Mouse (Mus musculus) hindbrain, embryonic 11.5 days (tissue): ENCODE results near the gene Olfr610. TPM values are rescaled to one million over a fixed set of nuclear protein-coding genes. Genes with fewer than 3 reads are reported as not detected.
"Not testable (repeated sequence)": the region's sequence is repeated elsewhere in the genome, so short reads cannot be mapped to it uniquely, and the experiment has no call there.

ENCODE experiments used
- ATAC-seq: fragments of 200-750 bp; cut with Nextera tagmentation; 2 replicates; pipeline ENCODE4 v1.8.0; 2017; ENCODE audit warnings: mild to moderate bottlenecking, moderate TSS enrichment, moderate library complexity; ENCODE audit not compliant: low FRiP score
- DNase-seq: peaks from one replicate; pipeline ENCODE4 v3.0.0-alpha.2; 2015; ENCODE audit warnings: low spot score
- H3K27ac ChIP-seq: fragments of 300-500 bp; sonication (generic); 2 replicates; pipeline ENCODE4 v1.5.1; 2014; ENCODE audit warnings: mild to moderate bottlenecking, low read depth, low read length
- H3K27me3 ChIP-seq: fragments of 300-500 bp; sonication (generic); 2 replicates; pipeline ENCODE4 v1.6.1; 2014; ENCODE audit warnings: mild to moderate bottlenecking, low read length, moderate library complexity, mixed read lengths; ENCODE audit not compliant: control insufficient read depth, insufficient read depth
- H3K36me3 ChIP-seq: fragments of 300-500 bp; sonication (generic); 2 replicates; pipeline ENCODE4 v1.6.1; 2014; ENCODE audit warnings: mild to moderate bottlenecking, low read length, moderate library complexity, mixed read lengths; ENCODE audit not compliant: control insufficient read depth, insufficient read depth
- H3K4me1 ChIP-seq: fragments of 300-500 bp; sonication (generic); replicated peaks from 2 replicates; pipeline ENCODE4 v1.6.1; 2014; ENCODE audit warnings: low read length, mixed read lengths; ENCODE audit not compliant: control insufficient read depth, insufficient read depth
- H3K4me2 ChIP-seq: fragments of 300-500 bp; sonication (generic); replicated peaks from 2 replicates; pipeline ENCODE4 v1.6.1; 2014; ENCODE audit warnings: mild to moderate bottlenecking, low read depth, low read length
- H3K4me3 ChIP-seq: fragments of 300-500 bp; sonication (generic); 2 replicates; pipeline ENCODE4 v1.5.1; 2014; ENCODE audit warnings: low read depth, low read length
- H3K9ac ChIP-seq: fragments of 300-500 bp; sonication (generic); 2 replicates; pipeline ENCODE4 v1.6.1; 2014; ENCODE audit warnings: low read depth, low read length
- H3K9me3 ChIP-seq: fragments of 300-500 bp; sonication (generic); 2 replicates; pipeline ENCODE4 v1.6.1; 2016; ENCODE audit warnings: low read length; ENCODE audit not compliant: control insufficient read depth
- WGBS: fragments of 180-500 bp; shearing (Covaris S2); extraction: QIAGEN DNeasy Blood & Tissue Kit; methylation state at CpG from one replicate; pipeline ENCODE4 v1.1.7; 2014; 5-methylcytosine and 5-hydroxymethylcytosine counted together
- polyA plus RNA-seq: library from polyadenylated mRNA; unstranded; fragments of >200 nt; fragmentation: Nextera tagmentation; extraction: Ambion mirVana; gene quantifications from 2 replicates; pipeline ENCODE4 v1.2.1, GENCODE M21; 2014

Olfr610 gene
- polyA plus RNA-seq, result not detected in 2 replicates

DNA sequence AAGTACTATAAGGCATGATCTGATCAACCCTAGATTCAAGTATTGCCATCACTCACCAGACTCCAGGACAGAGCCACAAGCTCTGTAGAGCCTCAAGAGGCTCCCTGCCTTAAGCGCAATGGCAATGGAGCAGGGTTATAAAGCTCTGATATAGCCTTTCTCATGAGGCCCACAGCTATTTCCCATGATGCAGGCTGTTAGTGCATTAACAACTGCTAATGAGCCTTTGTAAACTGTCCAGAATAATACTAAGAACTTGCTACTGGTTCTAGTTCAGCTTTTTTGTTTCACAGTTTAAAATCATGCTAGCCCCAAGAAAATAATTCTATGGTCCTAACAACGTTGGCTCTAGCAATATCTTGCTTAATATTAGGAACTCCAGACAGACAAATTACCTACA lies at the start of gene Olfr610:
Gene Olfr610, minus strand, starts transcription at position 101 of the 400 bp plus-strand sequence.
- no peak within 1 kb of the TSS for H3K4me2 ChIP-seq
- H3K27me3 ChIP-seq, result no peaks in the 10 kb centered on the region
- DNase-seq, result no peak
- H3K4me3 ChIP-seq, result no peak within 1 kb of the TSS
- WGBS, result 88% methylated on average over 2 of the region's 2 CpGs
- H3K27ac ChIP-seq, result no peak within 1 kb of the TSS
- no peaks in the 10 kb centered on the region for H3K4me1 ChIP-seq
- no peak within 1 kb of the TSS for H3K9ac ChIP-seq
- ATAC-seq, result no peak
- H3K9me3 ChIP-seq, result no peaks in the 10 kb centered on the region
- no peaks in the 10 kb centered on the region for H3K36me3 ChIP-seq

DNA sequence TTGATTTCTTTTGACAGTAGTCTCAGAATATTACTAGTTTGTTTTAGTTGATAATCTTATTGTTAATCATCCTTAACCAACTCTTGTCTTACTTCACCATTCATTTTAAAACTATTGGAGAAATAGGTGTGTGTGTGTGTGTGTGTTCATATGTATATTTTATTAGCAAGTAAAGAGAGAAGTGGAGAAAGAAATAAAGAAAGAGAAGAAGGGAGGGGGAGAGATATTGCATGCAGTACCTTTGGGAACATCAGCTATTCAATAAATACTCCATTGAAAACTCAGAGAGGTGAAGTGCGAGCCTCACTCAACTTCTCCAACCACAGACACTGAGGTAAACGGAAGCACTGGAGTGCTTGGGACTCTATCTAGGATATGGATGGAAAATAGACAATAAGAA lies 43.9 kb upstream of the Olfr610 start, which contains the start of gene Olfr615:
Gene Olfr615, plus strand, starts transcription at position 301 of the 400 bp plus-strand sequence.
- no peak within 1 kb of the TSS for H3K4me3 ChIP-seq
- DNase-seq, result no peak
- no peaks in the 10 kb centered on the region for H3K36me3 ChIP-seq
- no peak for ATAC-seq
- no peaks in the 10 kb centered on the region for H3K9me3 ChIP-seq
- 87% methylated on average over 2 of the region's 2 CpGs for WGBS
- H3K27me3 ChIP-seq, result no peaks in the 10 kb centered on the region
- H3K27ac ChIP-seq, result no peak within 1 kb of the TSS
- no peaks in the 10 kb centered on the region for H3K4me1 ChIP-seq
- H3K9ac ChIP-seq, result no peak within 1 kb of the TSS
- H3K4me2 ChIP-seq, result no peak within 1 kb of the TSS

DNA sequence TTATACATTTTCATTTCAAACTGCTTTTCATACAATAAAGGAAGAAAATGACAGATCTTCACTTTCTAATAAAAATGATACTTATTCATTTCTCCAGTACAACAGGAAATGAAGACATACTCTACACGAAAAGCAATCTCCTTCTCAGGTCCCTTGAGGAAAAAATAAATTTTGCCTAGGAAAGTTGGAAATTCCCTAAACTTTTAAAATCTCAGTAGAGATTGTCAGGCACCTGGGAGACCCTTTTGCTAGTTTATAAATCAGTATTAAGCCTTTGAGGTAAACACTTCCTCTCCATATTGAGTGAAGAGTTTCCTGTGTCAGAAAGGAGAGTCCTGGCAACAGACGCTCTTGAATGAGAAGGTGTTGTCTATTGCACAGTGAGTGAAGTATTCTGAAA lies 35.9 kb upstream of the Olfr610 start, which contains the start of gene Olfr613:
Gene Olfr613, plus strand, starts transcription at position 301 of the 400 bp plus-strand sequence.
- Histone ChIP-seq H3K4me2 (no peak within 1 kb of the TSS), H3K4me3 (no peak within 1 kb of the TSS), H3K4me1 (no peaks in the 10 kb centered on the region), H3K9ac (no peak within 1 kb of the TSS), H3K9me3 (no peaks in the 10 kb centered on the region), H3K36me3 (no peaks in the 10 kb centered on the region), H3K27me3 (no peaks in the 10 kb centered on the region), H3K27ac (no peak within 1 kb of the TSS)
- ATAC-seq (no peak), DNase-seq (no peak)
- WGBS, result 86% methylated on average over 2 of the region's 2 CpGs

DNA sequence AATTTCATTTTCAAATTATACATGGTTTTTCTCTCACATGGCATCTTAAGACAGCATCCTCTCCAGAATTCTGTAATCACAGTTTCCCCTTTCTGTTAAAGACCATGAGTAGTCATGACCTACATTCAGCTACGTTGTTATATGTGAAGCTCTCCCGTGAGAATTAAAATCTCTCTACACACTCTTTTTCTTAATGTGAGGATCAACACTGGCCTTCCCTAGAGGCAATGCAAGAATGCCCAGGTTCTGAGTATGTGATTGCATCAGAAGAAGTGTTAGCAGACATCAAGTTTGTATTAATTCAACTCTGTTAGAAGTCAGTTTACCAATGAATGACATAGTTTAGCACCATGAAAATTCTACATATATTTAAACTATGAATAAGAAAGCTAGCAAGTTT lies 30.7 kb upstream of the Olfr610 start, which contains the start of gene Olfr612:
Gene Olfr612, minus strand, starts transcription at position 101 of the 400 bp plus-strand sequence.
- H3K27me3 ChIP-seq, DNase-seq, H3K4me1 ChIP-seq, H3K9ac ChIP-seq, H3K27ac ChIP-seq, H3K9me3 ChIP-seq, H3K4me2 ChIP-seq, ATAC-seq, H3K4me3 ChIP-seq, H3K36me3 ChIP-seq: not testable (repeated sequence)
- 85% methylated on average over 2 of the region's 2 CpGs for WGBS

DNA sequence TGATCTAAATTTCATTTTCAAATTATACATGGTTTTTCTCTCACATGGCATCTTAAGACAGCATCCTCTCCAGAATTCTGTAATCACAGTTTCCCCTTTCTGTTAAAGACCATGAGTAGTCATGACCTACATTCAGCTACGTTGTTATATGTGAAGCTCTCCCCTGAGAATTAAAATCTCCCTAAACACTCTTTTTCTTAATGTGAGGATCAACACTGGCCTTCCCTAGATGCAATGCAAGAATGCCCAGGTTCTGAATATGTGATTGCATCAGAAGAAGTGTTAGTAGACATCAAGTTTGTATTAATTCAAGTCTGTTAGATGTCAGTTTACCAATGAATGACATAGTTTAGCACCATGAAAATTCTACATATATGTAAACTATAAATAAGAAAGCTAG lies 8.8 kb upstream of the Olfr610 start, which contains the start of gene Olfr611:
Gene Olfr611, minus strand, starts transcription at position 101 of the 400 bp plus-strand sequence.
- H3K27ac ChIP-seq, H3K4me3 ChIP-seq, H3K4me2 ChIP-seq, DNase-seq, ATAC-seq, H3K36me3 ChIP-seq, H3K9me3 ChIP-seq, H3K4me1 ChIP-seq, H3K27me3 ChIP-seq, H3K9ac ChIP-seq: not testable (repeated sequence)
- WGBS, result 71% methylated on average over 1 of the region's 1 CpGs

DNA sequence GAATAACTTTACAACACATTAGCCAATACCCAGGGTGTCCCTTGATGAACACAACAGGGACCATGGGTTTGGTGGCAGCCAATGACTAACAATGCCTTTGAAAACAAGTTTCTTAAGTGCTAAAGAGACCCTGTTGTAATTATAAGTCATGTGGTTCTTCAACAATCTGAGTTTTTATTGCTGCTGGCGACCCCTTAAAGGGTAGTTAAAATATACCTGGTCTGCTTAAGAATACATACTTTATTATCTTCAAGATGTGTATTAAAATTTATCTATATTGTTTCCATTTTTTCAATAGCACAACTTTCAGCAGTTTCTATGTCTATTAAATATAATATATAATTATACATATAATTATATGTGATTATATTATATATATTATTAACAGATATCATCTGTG lies 14.0 kb downstream of the Olfr610 start, which contains the start of gene Olfr609:
Gene Olfr609, minus strand, starts transcription at position 101 of the 400 bp plus-strand sequence.
- H3K9me3 ChIP-seq, result no peaks in the 10 kb centered on the region
- H3K4me3 ChIP-seq, result no peak within 1 kb of the TSS
- no peaks in the 10 kb centered on the region for H3K27me3 ChIP-seq
- ATAC-seq (no peak), DNase-seq (no peak)
- H3K27ac ChIP-seq, result no peak within 1 kb of the TSS
- H3K36me3 ChIP-seq, result no peaks in the 10 kb centered on the region
- H3K4me1 ChIP-seq, result no peaks in the 10 kb centered on the region
- 68% methylated on average over 1 of the region's 1 CpGs for WGBS
- no peak within 1 kb of the TSS for H3K4me2 ChIP-seq
- H3K9ac ChIP-seq, result no peak within 1 kb of the TSS

DNA sequence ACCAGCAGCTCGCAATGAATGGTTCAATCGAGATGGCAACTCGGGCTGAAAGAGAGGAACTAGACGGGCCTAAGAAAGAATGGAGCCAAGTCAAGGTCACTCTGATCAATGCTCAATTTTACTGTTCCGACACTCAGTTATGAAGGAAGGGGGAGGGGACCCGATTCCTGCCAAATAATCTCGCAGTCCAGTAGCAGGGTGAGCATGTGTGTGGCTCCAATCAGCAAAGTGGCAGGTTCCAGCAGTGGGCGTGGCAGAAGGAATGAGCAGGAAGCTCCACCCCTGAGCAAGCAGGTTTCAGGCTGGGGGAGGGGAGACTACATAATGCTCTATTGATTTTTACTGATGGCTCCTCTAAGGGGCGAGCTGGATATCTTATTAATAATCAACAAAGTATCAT lies 34.8 kb downstream of the Olfr610 start:
- 89% methylated on average over 9 of the region's 9 CpGs for WGBS
- not testable (repeated sequence) for H3K36me3 ChIP-seq, H3K9me3 ChIP-seq, H3K4me2 ChIP-seq, H3K4me1 ChIP-seq, H3K27ac ChIP-seq, H3K4me3 ChIP-seq, H3K27me3 ChIP-seq, H3K9ac ChIP-seq, DNase-seq
- 0 out of 2 replicates have a peak, but pooled peaks have one; percentile 30 for ATAC-seq

DNA sequence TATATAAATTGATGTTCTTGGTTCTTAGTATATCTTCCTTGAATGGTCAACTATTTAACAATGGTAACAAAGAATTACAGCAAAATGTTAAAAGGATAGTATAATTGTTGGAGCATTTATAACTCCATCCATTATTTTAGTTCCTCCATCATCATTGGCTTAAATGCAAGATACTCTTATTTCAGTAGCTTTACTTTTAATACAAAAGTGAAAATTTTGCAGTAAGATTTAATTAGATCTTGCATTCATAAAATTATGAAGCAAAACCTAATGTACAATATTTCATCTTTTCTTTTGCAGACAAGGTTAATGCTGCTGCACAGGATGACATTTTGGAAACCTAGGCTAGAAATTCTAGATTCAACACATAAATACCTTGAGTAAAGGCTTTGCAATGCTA lies 42.3 kb downstream of the Olfr610 start, which contains the start of gene Olfr608:
Gene Olfr608, plus strand, starts transcription at position 301 of the 400 bp plus-strand sequence.
- ATAC-seq (no peak), DNase-seq (no peak)
- Histone ChIP-seq H3K36me3 (no peaks in the 10 kb centered on the region), H3K4me2 (no peak within 1 kb of the TSS), H3K9ac (no peak within 1 kb of the TSS), H3K4me1 (no peaks in the 10 kb centered on the region), H3K9me3 (no peaks in the 10 kb centered on the region), H3K27ac (no peak within 1 kb of the TSS), H3K27me3 (no peaks in the 10 kb centered on the region), H3K4me3 (no peak within 1 kb of the TSS)

DNA sequence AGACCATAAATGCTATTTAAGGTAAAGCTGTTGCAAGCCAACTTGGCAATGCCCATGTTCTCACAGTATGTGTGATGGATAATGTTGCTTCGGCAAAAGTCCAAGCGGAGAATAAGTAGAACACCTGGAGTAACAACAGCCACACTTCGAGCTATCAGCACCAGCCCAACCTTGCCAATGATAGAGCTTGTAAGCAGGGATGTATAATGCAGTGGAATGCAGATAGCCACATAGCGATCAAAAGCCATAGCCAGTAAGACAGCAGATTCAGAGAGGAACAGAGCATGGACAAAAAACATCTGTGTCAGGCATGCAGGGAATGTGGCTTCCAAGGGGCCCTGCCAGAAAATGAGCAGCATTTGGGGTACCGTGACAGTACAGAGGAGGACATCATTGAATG lies 51.3 kb downstream of the Olfr610 start:
- Histone ChIP-seq H3K27ac (no peak overlapping the region), H3K9me3 (no peaks in the 10 kb centered on the region), H3K9ac (no peak overlapping the region), H3K4me1 (no peaks in the 10 kb centered on the region), H3K4me2 (no peak overlapping the region), H3K27me3 (no peaks in the 10 kb centered on the region), H3K4me3 (no peak overlapping the region), H3K36me3 (no peaks in the 10 kb centered on the region)
- 92% methylated on average over 5 of the region's 5 CpGs for WGBS
- ATAC-seq (no peak), DNase-seq (no peak)
